Mouse (Mus musculus): ENCODE measurements around the gene Bcas3.

The Bcas3 gene

GRCm38 (mm10) chr11:85678666-85679065, 325.7 kb downstream of the Bcas3 start:
- no peak for DNase-seq

DNA sequence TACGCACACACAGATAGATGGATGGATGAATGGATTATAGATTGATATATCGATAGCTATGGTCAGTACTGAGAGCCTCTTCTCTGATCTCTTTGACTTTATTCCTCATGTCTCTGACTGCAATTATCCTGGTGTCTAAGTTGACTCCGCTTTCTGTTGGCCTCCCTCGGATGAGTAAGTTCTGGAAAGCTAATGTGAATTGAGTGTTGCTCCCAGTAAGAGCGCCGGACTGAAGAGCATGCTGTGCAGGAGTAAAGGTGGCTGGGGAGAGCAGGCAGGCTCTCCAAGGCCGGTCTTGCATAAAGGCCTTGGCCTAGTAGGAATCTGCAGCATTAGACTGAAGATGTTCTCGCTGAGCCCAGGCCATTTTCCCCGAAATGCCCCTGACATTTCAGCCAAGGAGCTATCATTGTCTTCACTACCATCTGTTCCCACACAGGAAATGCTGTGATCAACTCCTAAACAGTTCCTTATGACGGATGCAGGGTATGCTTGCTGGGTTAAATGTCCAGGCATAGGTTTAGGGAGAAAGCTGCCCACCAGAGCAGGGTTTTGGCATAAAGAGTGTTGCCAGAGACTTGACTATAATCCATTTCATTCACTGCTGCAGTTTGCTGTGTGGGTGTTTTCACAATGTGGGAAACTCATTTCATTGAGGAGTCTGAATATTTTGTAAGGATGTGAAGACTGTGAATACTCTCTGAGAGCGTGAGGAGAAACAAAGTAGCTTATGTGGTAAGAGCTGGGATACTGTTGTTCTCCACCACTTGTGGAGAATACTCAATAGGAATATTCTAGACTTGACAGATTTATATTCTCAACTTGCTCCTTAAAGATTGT, 328.8 kb downstream of the Bcas3 start:
- no peak for DNase-seq

- no peak for DNase-seq
Measured at GRCm38 (mm10) chr11:85684981-85685380, 332.0 kb downstream of the Bcas3 start.

DNA sequence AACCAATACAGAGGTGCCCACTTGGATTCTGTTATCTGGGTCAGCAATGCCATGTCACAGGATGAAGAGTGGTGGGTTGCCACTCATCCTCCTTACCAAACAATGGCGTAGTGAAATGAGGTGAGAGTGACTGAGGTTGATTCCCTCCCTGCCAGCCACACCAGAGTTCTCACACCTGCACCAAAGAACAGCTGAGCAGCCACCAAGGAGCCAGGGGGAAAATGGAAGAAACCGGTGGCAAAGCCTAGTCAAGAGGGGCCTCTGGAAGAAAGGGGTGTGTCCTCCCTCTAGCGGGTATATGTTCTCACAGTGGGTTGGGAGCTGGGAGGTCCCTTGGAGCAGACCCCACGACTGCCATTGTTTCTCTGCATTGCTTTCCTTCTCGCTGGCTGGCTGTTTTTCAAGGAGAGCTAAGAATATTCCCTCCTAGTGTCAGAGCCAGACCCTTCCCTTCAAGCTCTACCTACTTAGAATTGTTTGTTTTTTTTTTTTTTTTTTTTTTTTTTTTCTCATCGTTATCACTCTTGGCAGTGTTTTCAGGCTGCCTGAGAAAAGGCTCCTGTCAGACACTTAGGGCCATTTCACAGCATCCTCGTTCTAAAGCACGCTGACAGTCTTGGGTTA, 335.0 kb downstream of the Bcas3 start:
- no peak for DNase-seq

GRCm38 (mm10) chr11:85688440-85688838, 335.5 kb downstream of the Bcas3 start:
- no peak for DNase-seq

GRCm38 (mm10) chr11:85689226-85689625, 336.3 kb downstream of the Bcas3 start:
- DNase-seq, result no peak

DNA sequence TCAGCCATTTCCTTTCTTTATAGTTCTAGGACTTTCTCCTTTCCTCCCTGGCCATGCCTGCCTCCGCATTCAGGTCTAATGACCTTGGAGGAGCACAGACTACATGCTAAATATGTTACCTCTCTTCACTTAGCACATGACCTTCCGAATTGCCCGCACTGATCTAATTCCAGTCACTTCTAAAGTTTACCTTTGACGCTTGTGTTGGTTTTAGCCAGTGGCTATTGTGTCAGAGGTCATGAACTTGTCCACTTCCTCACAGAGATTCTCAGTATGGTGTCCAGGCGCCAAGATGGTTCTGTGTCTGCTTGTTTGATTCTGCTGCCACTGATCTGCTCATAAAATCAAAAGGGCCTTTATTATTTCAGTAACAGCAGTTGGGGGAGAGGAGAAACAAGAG, 338.3 kb downstream of the Bcas3 start:
- no peak for DNase-seq

- no peak for DNase-seq
Measured at GRCm38 (mm10) chr11:85695614-85696263, 342.8 kb downstream of the Bcas3 start.

GRCm38 (mm10) chr11:85696491-85697398, 343.8 kb downstream of the Bcas3 start:
- no peak for DNase-seq

DNA sequence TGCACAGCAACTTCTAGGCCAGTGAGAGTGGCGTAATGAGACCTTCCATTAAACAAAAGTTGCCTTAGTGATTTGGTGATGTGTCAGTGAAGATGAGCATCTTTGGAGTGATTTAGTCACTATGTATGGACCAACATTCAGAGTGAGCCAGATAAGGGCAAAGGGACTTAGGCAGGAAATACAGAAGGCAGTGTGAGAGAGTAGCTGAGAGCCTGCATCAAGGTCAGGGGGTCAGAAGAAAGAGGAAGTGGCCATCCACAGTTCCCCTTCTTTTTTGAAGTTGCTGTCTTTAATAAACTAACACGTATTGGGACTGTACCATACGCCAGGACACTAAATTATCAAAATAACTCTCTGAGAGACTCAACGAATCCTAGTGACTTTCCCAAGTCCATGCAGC, 344.5 kb downstream of the Bcas3 start:
- no peak for DNase-seq

DNA sequence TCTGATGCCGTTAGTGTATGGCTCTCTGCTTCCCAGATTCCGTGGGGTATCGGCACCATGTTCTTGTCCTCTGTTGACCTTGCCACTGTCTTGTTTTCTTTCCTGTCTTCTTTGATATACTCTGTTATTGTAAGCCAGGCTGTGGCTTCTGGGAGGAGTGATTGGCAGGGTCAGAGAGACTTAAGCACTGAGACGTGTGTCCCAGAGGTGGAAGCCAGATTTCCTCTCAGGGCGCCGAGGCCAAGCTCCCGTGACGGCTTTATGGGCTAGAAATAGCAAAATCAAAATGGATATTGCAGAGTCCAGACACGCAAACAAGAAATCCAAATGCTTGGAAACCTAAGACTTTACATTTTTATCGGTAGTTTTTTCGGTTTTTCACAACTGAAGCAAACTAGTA, 345.3 kb downstream of the Bcas3 start:
- no peak for DNase-seq

- DNase-seq, result no peak
Measured at GRCm38 (mm10) chr11:85704062-85704748, 351.2 kb downstream of the Bcas3 start.

DNA sequence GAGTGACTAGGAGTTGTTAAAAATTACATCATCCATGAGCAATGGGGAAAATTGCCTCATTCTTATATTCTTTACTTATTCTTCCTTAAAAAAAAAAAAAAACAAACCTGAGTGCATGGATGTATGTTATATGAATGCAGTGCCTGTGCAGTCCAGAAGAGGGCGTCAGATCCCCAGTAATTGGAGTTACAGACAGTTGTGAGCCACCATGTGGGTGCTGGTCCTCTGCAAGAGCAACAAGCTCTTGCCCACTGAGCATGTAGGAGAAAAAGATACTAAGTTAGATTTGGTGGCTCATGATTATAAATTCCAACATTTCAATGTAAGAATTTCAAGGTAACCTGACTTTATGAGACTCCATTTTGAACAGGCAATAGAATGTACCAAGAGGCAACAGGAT, 353.7 kb downstream of the Bcas3 start:
- no peak for DNase-seq

DNA sequence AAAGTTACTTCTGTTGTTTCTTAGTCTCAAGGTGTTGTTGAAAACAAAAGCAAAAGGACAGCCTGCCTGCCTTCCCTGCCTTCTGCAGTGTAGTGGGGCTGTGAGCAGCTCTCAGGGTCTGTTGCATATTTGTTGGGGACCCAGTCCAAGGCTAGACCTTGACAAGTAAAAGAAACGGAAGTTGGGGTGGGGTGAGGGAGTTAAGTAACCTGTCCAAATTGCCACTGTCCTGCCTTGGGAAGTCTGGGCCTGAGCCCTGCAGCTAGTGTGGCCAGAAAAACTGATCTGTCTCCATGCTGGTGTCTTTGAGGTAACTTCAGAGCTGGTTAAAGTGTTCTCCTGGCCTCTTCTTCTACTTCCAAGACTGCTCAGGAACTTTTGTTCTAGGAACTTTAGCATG, 354.5 kb downstream of the Bcas3 start:
- DNase-seq, result no peak

- no peak for DNase-seq
Measured at GRCm38 (mm10) chr11:85709147-85709546, 356.2 kb downstream of the Bcas3 start.

GRCm38 (mm10) chr11:85710155-85710554, 357.2 kb downstream of the Bcas3 start:
- DNase-seq, result no peak

- DNase-seq, result no peak
Measured at GRCm38 (mm10) chr11:85712026-85712804, 359.2 kb downstream of the Bcas3 start.

DNA sequence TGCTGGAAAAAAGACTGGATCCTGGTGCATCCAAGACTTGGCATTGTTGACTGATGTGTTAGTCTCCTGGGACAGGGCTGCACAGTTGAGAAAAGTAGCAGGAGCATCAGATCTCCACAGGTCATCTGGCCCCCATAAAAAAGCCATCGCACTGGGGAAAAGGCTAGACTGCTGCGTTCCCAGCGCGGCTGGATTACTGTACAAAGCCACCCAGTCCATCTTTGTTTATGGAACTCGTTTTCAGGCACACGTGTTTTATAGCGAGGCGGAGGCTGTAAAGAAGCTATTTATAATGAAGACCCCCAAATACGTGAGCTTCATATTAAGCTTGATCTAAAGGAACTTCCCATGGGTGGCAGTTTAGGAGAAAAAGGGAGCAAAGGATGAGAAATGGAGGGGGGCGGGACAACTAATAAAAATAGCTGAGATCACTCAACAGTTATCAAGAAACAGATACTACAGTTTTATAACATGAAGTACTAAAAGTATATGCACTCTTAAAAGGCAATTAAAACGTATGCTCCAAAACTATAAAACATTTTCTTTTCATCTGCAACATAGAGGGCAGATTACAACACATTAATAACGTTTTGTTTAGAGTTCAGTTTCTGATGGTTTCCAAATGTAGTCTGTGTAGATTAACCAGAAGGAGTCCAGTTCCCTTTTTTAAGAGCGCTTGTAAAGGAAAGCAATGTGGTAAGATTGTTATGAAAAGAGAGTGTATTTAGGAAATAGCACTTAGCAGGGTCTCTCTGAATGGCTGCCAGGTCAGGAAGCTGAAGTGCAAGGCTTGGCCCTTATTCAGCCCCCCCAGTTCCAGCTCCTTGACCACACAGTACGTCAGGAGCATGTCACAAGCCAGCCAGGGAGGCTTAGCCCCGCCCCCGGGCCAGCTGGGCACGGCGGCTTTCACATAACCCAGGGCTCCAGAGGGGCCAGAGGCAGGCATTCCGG, 360.2 kb downstream of the Bcas3 start:
- DNase-seq, result no peak

DNA sequence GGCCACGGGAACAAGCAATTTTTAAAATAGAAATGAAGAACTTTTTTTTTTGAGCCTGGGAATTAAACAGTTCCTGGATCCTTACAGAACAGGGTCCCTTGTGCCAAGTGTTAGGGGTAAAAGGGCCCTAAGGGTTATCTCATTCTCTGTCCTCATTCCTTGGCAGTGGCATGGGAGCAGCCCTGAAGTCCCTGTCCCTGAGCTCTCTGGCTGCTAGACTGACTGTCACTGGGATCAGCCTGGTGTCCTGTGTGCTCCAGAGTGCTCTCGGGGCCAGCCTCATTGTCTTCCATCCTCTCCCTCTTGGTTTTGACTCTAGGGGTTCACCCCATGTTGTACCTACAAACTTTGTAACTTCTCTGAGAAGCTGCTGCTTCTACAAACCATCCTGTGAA, 360.8 kb downstream of the Bcas3 start:
- no peak for DNase-seq

DNA sequence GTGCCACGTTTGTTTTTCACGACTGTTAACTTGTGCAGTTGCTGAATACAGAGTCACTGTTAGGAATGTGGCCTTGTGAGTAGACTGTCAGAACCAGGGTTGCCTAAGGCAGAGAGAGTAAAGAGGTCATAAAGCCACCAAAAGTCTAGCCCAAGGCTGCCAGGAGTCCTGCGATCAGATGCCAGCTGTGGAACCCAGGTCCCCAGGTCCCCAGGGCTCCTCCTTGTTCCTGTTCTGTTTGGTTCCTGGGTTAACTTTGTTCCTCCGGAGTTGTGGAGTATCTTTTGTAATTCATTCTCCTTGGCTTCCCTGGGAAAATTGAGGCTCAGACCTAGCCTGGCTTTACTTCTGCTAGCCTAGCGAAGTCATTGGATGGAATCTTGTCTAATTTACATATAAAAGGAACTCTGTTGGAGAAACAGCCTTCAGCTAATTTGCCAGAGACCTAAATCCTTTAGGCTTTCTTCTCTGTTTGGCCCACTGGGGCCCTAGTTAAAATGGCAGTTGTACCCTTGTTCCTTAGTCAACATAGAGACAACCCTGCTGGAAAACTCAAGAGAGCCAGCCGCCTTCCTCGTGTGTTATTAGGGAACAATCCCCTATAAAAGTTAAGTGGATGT, 361.5 kb downstream of the Bcas3 start:
- no peak for DNase-seq

Data from cerebellum, adult 11 months (tissue).